Mouse (Mus musculus) liver, embryonic 13.5 days (tissue): Measurements from ENCODE around the gene Gm10799. TPM values are rescaled to one million over a fixed set of nuclear protein-coding genes. Genes with fewer than 3 reads are reported as not detected.
A peak's percentile ranks its signal among the peaks of the same experiment; 100 is the strongest.
"Not testable (repeated sequence)": the region's sequence is repeated elsewhere in the genome, so short reads cannot be mapped to it uniquely, and the experiment has no call there.

Source experiments
- ATAC-seq: fragments of 200-750 bp; cut with Nextera tagmentation; 2 replicates; pipeline ENCODE4 v1.8.0; 2017; ENCODE audit warnings: low read depth, mild to moderate bottlenecking, moderate number of reproducible peaks, moderate library complexity
- DNase-seq: peaks from one replicate; pipeline ENCODE4 v3.0.0; 2022
- H3K27ac ChIP-seq: fragments of 300-500 bp; sonication (generic); 2 replicates; pipeline ENCODE4 v1.5.1; 2015; ENCODE audit warnings: moderate library complexity, mild to moderate bottlenecking, inconsistent platforms
- H3K27me3 ChIP-seq: fragments of 300-500 bp; sonication (generic); 2 replicates; pipeline ENCODE4 v1.6.1; 2015; ENCODE audit warnings: mild to moderate bottlenecking, inconsistent platforms
- H3K36me3 ChIP-seq: fragments of 300-500 bp; sonication (generic); 2 replicates; pipeline ENCODE4 v1.6.1; 2015; ENCODE audit warnings: mild to moderate bottlenecking, inconsistent platforms
- H3K4me1 ChIP-seq: fragments of 300-500 bp; sonication (generic); replicated peaks from 2 replicates; pipeline ENCODE4 v1.6.1; 2015; ENCODE audit warnings: inconsistent platforms
- H3K4me2 ChIP-seq: fragments of 300-500 bp; sonication (generic); 2 replicates; pipeline ENCODE4 v1.6.1; 2015; ENCODE audit warnings: inconsistent platforms, mild to moderate bottlenecking, moderate library complexity
- H3K4me3 ChIP-seq: fragments of 300-500 bp; sonication (generic); replicated peaks from 2 replicates; pipeline ENCODE4 v1.5.1; 2015; ENCODE audit warnings: mild to moderate bottlenecking, inconsistent platforms
- H3K9ac ChIP-seq: fragments of 300-500 bp; sonication (generic); 2 replicates; pipeline ENCODE4 v1.6.1; 2015; ENCODE audit warnings: mild to moderate bottlenecking, inconsistent platforms
- H3K9me3 ChIP-seq: fragments of 300-500 bp; sonication (generic); replicated peaks from 2 replicates; pipeline ENCODE4 v1.6.1; 2016; ENCODE audit warnings: inconsistent platforms
- WGBS: fragments of 180-500 bp; shearing (Covaris S2); methylation state at CpG from one replicate; pipeline ENCODE4 v1.1.7; 2015; ENCODE audit not compliant: insufficient replicate concordance; 5-methylcytosine and 5-hydroxymethylcytosine counted together
- polyA plus RNA-seq: library from polyadenylated mRNA; unstranded; fragments of >200 nt; fragmentation: Nextera tagmentation; extraction: Ambion mirVana; gene quantifications from 2 replicates; pipeline ENCODE4 v1.2.1, GENCODE M21; 2015

Gene Gm10799
- polyA plus RNA-seq, 1 experiment from 2014 or later = not detected

DNA sequence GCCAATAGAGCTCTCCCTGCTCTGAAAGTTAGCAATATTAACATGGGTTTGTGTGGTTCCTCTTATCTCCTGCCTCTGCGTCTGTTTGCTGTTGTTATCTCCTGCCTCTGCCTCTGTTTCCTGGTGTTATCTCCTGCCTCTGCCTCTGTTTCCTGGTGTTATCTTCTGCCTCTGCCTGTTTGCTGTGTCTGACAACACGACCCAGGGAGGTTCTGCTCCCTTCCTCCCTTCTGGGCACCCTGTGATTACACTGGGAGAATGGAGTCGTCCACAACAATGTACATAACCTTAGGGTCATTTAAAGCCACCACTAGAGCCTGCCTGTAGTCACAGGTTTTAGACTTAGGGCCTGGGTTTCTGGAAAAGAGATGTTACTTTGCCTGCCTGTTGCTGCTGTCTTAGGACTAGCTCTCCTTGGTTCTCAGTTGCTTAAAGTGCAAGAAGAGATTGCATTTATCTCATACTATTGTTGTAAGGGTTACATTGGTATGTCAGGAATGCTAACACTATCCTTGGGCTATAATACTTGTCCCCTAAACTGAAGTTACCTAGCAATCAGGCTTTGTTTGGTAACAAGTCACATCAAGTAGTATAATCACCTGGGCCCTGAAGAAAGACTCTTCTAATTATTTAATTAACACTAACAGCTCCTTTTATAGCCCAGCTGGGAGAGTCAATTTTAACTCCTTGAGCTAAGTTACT lies 30.3 kb upstream of the Gm10799 start:
- WGBS = 0% methylated on average over 3 of the region's 3 CpGs
- Histone ChIP-seq H3K27me3 (no peaks in the 10 kb centered on the region), H3K9ac (peak overlapping the region; percentile 61), H3K4me2 (peak overlapping the region; percentile 75), H3K4me3 (peak overlapping the region; percentile 72), H3K9me3 (no peaks in the 10 kb centered on the region), H3K4me1 (peaks cover 87% of the 10 kb centered on the region), H3K36me3 (peaks cover 13% of the 10 kb centered on the region; the same call in 1 of the 2 replicates), H3K27ac (peak overlapping the region; percentile 97)
- DNase-seq (peak; percentile 60), ATAC-seq (peak; percentile 90)

DNA sequence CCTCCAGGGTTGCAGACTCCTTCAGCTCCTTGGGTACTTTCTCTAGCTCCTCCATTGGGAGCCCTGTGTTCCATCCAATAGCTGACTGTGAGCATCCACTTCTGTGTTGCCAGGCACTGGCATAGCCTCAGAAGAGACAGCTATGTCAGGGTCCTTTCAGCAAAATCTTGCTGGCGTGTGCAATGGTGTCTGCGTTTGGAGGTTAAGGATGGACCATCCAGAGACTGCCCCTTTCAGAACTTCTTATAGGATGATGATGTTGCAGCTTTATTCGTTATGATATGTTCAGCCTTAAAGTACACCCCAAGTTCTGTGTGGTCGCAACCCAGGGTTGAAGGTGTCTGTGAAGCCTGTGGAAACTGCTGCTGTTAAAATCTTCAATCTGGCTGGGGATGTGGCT lies 29.0 kb upstream of the Gm10799 start:
- Histone ChIP-seq H3K4me1 (peaks cover 87% of the 10 kb centered on the region), H3K4me3 (peak overlapping the region; percentile 72), H3K9ac (peak overlapping the region; percentile 89), H3K4me2 (peak overlapping the region; percentile 75), H3K27ac (peak overlapping the region; percentile 97)
- H3K9me3 ChIP-seq, H3K27me3 ChIP-seq, H3K36me3 ChIP-seq, DNase-seq, ATAC-seq: not testable (repeated sequence)
- 82% methylated on average over 4 of the region's 4 CpGs for WGBS

DNA sequence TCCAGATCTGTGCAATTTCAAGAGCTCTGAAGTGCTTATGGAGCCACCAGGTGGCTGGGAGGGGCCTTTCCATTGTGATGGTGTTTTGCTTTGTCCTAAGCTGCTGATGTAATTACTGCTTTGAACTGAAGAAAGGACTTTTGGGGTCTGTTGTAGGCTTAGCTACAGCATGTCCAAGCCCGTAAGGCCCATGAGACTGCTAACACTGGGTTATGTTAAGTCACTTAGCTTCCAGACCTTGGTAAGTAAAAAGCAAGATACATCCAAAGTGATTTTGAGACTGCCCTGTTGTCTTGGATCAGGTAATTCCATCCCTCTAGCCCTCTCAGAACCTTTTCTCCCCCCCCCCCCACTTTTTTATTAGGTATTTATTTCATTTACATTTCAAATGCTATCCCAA lies 28.4 kb upstream of the Gm10799 start:
- WGBS = 88% methylated on average over 1 of the region's 1 CpGs
- not testable (repeated sequence) for H3K36me3 ChIP-seq, DNase-seq, ATAC-seq, H3K27me3 ChIP-seq, H3K9me3 ChIP-seq
- Histone ChIP-seq H3K27ac (peak overlapping the region; percentile 97), H3K4me2 (peak overlapping the region; percentile 75), H3K4me1 (peaks cover 88% of the 10 kb centered on the region), H3K9ac (peak overlapping the region; percentile 89), H3K4me3 (peak overlapping the region; percentile 72)

DNA sequence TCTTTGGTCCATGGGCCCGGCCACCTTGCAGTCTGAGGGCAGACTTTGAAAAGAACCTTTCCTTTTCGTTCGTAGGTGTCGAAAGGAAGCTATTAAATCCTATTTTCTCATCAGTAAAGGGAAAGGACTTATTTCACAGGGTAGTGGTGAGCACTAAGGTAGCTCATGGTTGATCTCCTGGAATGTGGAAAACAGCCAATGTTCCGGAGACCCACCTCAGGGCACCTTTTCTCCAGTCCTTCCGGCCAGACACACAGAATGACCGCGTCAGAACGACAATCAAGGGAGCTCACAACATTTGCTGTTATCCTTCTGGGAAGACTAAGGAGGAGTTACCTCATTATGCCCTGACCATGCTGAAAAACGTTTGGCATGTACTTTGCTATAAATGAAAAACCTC lies 27.9 kb upstream of the Gm10799 start:
- peak overlapping the region; percentile 89 for H3K9ac ChIP-seq
- H3K4me1 ChIP-seq = peaks cover 90% of the 10 kb centered on the region
- 29% methylated on average over 10 of the region's 10 CpGs for WGBS
- no peak for DNase-seq
- peak overlapping the region; percentile 72 for H3K4me3 ChIP-seq
- H3K36me3 ChIP-seq = 0 out of 2 replicates have a peak, but pooled peaks cover 3% of the 10 kb centered on the region
- peak overlapping the region; percentile 75 for H3K4me2 ChIP-seq
- no peaks in the 10 kb centered on the region for H3K27me3 ChIP-seq
- H3K27ac ChIP-seq = peak overlapping the region; percentile 97
- no peak for ATAC-seq
- H3K9me3 ChIP-seq = no peaks in the 10 kb centered on the region

DNA sequence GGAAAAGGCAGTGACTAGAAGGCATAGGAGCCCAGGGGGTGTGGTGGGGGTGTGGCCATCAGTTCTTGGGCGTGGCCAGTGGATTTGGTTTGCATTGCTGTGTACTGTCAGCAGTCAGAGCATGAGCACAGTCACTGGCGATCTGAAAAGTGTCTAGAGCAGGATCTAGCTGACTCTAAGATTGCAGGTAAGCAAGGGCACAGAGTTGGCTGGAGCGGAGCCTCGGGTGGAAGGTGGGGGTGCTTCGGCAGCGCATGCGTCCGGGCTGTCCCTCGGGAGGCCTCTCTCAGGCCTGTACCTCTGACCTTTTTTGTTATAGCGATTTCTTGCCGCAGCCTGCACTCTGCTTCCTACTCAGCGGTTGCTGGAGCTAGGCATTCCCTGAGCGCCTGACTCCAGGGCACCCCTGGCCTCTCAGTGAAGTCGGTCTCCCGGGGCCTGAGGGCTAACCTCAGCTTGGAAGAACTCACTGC lies 27.4 kb upstream of the Gm10799 start, which contains the start of gene Cd59a:
Gene Cd59a, plus strand, starts transcription at position 61 of the 473 bp plus-strand sequence.
- H3K27ac ChIP-seq = peak within 1 kb of the TSS; percentile 97
- peak; percentile 90 for DNase-seq
- ATAC-seq = peak; percentile 82
- no peaks in the 10 kb centered on the region for H3K36me3 ChIP-seq
- H3K27me3 ChIP-seq = no peaks in the 10 kb centered on the region
- H3K4me2 ChIP-seq = peak within 1 kb of the TSS; percentile 75
- WGBS = 4% methylated on average over 15 of the region's 15 CpGs
- peaks cover 88% of the 10 kb centered on the region for H3K4me1 ChIP-seq
- H3K9ac ChIP-seq = peak within 1 kb of the TSS; percentile 89
- H3K4me3 ChIP-seq = peak within 1 kb of the TSS; percentile 72
- H3K9me3 ChIP-seq = no peaks in the 10 kb centered on the region

DNA sequence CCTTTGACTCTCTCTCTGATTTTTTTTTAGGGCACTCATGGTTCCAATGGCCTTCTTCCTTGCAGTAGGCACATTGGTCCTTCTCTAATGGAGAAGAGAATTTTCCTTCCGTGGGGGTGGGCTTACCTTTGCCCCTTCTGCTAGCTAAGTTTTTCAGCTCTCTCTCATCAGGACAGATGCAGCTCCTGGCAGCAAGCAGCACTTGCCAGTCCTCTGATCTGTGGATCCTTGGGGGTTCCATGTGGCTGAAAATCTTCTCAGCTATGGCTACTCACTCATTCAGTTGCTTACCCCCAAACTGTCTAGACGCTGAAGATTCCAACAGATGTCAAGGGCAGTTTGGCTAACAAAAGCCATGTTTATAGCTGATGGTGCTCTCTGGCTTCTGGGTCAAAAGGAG lies 25.0 kb upstream of the Gm10799 start:
- WGBS = 67% methylated on average over 2 of the region's 2 CpGs
- Histone ChIP-seq H3K9ac (no peak overlapping the region), H3K4me2 (no peak overlapping the region), H3K9me3 (no peaks in the 10 kb centered on the region), H3K4me1 (peaks cover 69% of the 10 kb centered on the region), H3K27me3 (no peaks in the 10 kb centered on the region), H3K4me3 (no peak overlapping the region), H3K36me3 (no peaks in the 10 kb centered on the region), H3K27ac (peak overlapping the region; percentile 21)
- DNase-seq (no peak), ATAC-seq (no peak)

DNA sequence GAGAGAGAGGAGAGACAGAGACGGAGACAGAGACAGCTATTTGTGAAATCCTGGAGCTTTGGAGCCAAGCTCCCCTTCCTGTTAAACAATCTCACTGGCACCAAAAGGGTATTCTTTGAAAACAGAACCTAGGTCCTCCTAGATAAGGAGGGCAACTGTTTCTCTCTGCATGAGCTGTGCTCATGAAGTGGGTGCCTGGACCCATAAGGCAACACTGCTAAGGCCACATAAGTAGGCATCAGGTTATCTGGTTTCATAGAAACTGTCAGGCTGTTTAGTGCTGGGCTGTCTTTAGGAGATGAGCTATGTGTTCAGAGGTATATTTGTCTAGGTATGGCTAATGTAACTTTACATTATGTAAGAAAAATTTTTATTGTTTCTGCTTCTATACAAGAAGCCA lies 19.2 kb upstream of the Gm10799 start:
- Histone ChIP-seq H3K27ac (peak overlapping the region; percentile 74), H3K4me1 (peaks cover 49% of the 10 kb centered on the region)
- not testable (repeated sequence) for H3K4me2 ChIP-seq, H3K4me3 ChIP-seq, H3K9me3 ChIP-seq, H3K27me3 ChIP-seq, H3K36me3 ChIP-seq, H3K9ac ChIP-seq
- 13% methylated on average over 1 of the region's 1 CpGs for WGBS
- DNase-seq (peak; percentile 27), ATAC-seq (peak; percentile 86)

DNA sequence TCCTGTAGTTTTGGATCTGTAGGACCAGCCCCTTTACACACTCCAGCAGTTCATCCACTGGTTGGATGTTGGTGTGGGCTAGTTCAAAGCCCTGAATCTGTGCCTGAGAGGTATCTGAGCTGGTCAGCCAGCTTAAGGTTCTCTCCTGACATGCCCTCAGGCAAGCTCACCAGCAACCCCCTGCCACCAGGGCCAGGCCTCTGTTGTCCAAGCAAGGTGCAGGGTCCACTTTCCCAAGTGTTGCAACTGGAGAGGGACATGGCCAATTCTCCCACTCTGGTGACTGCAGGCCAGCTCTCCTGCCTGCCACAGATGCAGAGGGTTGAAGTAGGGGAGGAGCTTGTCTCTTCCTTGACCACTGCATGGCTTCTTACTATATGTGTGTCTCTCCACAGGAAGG lies 15.7 kb upstream of the Gm10799 start:
- Histone ChIP-seq H3K4me1 (peaks cover 47% of the 10 kb centered on the region), H3K27ac (peak overlapping the region; percentile 63)
- H3K4me2 ChIP-seq, H3K9me3 ChIP-seq, H3K27me3 ChIP-seq, H3K9ac ChIP-seq, H3K36me3 ChIP-seq, DNase-seq, H3K4me3 ChIP-seq: not testable (repeated sequence)
- ATAC-seq = peak; percentile 46; the same call in 1 of the 2 replicates

DNA sequence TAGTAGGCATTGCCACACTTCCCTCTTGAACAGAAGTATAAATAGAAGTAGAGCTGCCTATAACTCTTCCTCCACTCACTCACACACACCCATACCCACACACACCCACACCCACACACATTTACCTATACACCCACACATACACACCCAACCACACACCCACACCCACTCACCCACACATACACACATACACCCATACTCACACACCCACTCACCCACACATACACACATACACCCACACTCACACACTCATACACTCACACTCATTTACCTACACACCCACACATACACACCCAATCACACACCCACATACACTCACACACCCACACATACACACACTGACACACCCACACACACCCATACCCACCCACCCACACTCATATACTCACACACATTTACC lies 14.1 kb upstream of the Gm10799 start:
- H3K27ac ChIP-seq = peak overlapping the region; percentile 23; the same call in 1 of the 2 replicates
- no peaks in the 10 kb centered on the region for H3K27me3 ChIP-seq
- H3K9ac ChIP-seq = no peak overlapping the region
- no peak overlapping the region for H3K4me3 ChIP-seq
- H3K4me2 ChIP-seq = no peak overlapping the region
- peaks cover 60% of the 10 kb centered on the region for H3K4me1 ChIP-seq
- ATAC-seq = no peak
- no peaks in the 10 kb centered on the region for H3K9me3 ChIP-seq
- H3K36me3 ChIP-seq = peaks cover 6% of the 10 kb centered on the region; the same call in 1 of the 2 replicates
- no peak for DNase-seq

DNA sequence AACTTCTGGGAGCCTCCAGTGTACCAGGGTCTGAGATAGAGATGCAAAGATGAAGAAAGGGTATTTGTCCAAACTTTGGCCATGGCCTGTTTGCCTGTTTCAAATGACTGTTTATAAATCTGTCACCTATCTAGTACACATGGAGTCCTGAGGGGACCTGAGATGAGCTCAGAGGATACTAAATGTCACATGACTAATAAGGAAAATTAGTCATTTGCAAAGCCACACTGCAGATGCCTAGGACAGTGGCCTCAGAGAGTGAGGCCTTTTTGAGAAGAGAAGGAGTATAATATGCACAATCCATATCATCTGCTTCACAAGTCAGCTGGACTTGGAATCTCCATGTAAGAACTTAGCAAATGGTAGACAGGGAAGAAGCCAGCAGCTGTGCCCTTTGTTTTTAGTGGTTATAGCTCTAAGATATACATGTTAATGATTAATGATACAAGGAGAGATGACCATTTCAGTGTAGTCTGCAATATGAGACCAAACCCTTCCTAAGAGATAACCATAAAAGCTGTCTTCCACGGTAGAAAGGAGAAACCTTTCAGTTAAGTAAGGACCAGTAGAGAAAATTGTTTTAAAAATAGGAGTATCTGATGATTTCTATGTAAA lies 13.2 kb upstream of the Gm10799 start:
- peaks cover 61% of the 10 kb centered on the region for H3K4me1 ChIP-seq
- not testable (repeated sequence) for H3K9ac ChIP-seq, H3K4me3 ChIP-seq, H3K27me3 ChIP-seq, DNase-seq, H3K27ac ChIP-seq, ATAC-seq, H3K9me3 ChIP-seq, H3K4me2 ChIP-seq, H3K36me3 ChIP-seq
- WGBS = no CpG with 5 or more reads among the region's 1 CpGs

DNA sequence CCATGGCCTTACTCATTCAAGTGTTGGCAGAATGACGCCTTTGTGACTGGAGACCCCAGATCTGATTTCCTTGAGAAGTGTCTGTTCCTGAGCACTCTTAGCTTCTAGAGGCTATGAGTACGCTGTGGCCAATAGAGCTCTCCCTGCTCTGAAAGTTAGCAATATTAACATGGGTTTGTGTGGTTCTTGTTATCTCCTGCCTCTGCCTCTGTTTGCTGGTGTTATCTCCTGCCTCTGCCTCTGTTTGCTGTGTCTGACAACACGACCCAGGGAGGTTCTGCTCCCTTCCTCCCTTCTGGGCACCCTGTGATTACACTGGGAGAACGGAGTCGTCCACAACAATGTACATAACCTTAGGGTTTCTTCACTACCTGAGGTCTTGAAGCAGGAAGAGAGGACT lies 9.9 kb upstream of the Gm10799 start:
- Histone ChIP-seq H3K4me3 (peak overlapping the region; percentile 32; the same call in 1 of the 2 replicates), H3K27ac (peak overlapping the region; percentile 90), H3K9ac (peak overlapping the region; percentile 54), H3K4me1 (peaks cover 48% of the 10 kb centered on the region), H3K4me2 (peak overlapping the region; percentile 55)
- ATAC-seq = peak; percentile 99
- H3K9me3 ChIP-seq, H3K36me3 ChIP-seq, H3K27me3 ChIP-seq: not testable (repeated sequence)
- WGBS = 3% methylated on average over 5 of the region's 5 CpGs
- DNase-seq = peak; percentile 74
